Mouse (Mus musculus) neural tube, embryonic 14.5 days (tissue): ENCODE data around the gene Dus3l. TPM values are rescaled to one million over a fixed set of nuclear protein-coding genes. Genes with fewer than 3 reads are reported as not detected.

Experiments used
- ATAC-seq: fragments of 200-750 bp; cut with Nextera tagmentation; 2 replicates; pipeline ENCODE4 v1.8.0; 2017; ENCODE audit warnings: low read depth, mild to moderate bottlenecking, moderate TSS enrichment, moderate library complexity
- H3K27ac ChIP-seq: fragments of 300-500 bp; sonication (generic); 2 replicates; pipeline ENCODE4 v1.5.1; 2014; ENCODE audit warnings: low read depth, mild to moderate bottlenecking, control low read depth, low read length, moderate library complexity, mixed read lengths
- H3K27me3 ChIP-seq: fragments of 300-500 bp; sonication (generic); 2 replicates; pipeline ENCODE4 v1.6.1; 2014; ENCODE audit warnings: low read length; ENCODE audit not compliant: control insufficient read depth, insufficient read depth
- H3K36me3 ChIP-seq: fragments of 300-500 bp; sonication (generic); 2 replicates; pipeline ENCODE4 v1.6.1; 2014; ENCODE audit warnings: low read length, mixed read lengths; ENCODE audit not compliant: control insufficient read depth, insufficient read depth
- H3K4me1 ChIP-seq: fragments of 300-500 bp; sonication (generic); 2 replicates; pipeline ENCODE4 v1.6.1; 2014; ENCODE audit warnings: low read length; ENCODE audit not compliant: control insufficient read depth, insufficient read depth
- H3K4me2 ChIP-seq: fragments of 300-500 bp; sonication (generic); 2 replicates; pipeline ENCODE4 v1.6.1; 2014; ENCODE audit warnings: mild to moderate bottlenecking, low read depth, low read length, control low read depth
- H3K4me3 ChIP-seq: fragments of 300-500 bp; sonication (generic); 2 replicates; pipeline ENCODE4 v1.5.1; 2014; ENCODE audit warnings: low read depth, low read length, control low read depth, mixed read lengths
- H3K9ac ChIP-seq: fragments of 300-500 bp; sonication (generic); replicated peaks from 2 replicates; pipeline ENCODE4 v1.6.1; 2014; ENCODE audit warnings: low read depth, mild to moderate bottlenecking, control low read depth, low read length, mixed read lengths
- H3K9me3 ChIP-seq: fragments of 300-500 bp; sonication (generic); 2 replicates; pipeline ENCODE4 v1.6.1; 2016; ENCODE audit warnings: low read length; ENCODE audit not compliant: control insufficient read depth
- WGBS: fragments of 180-500 bp; shearing (Covaris S2); extraction: QIAGEN DNeasy Blood & Tissue Kit; methylation state at CpG from one replicate; pipeline ENCODE4 v1.1.7; 2014; 5-methylcytosine and 5-hydroxymethylcytosine counted together
- polyA plus RNA-seq: library from polyadenylated mRNA; unstranded; fragments of >200 nt; fragmentation: Nextera tagmentation; extraction: Ambion mirVana; gene quantifications from 2 replicates; pipeline ENCODE4 v1.2.1, GENCODE M21; 2014

Dus3l gene
- 79.0 and 81.0 TPM in 2 replicates for polyA plus RNA-seq

DNA sequence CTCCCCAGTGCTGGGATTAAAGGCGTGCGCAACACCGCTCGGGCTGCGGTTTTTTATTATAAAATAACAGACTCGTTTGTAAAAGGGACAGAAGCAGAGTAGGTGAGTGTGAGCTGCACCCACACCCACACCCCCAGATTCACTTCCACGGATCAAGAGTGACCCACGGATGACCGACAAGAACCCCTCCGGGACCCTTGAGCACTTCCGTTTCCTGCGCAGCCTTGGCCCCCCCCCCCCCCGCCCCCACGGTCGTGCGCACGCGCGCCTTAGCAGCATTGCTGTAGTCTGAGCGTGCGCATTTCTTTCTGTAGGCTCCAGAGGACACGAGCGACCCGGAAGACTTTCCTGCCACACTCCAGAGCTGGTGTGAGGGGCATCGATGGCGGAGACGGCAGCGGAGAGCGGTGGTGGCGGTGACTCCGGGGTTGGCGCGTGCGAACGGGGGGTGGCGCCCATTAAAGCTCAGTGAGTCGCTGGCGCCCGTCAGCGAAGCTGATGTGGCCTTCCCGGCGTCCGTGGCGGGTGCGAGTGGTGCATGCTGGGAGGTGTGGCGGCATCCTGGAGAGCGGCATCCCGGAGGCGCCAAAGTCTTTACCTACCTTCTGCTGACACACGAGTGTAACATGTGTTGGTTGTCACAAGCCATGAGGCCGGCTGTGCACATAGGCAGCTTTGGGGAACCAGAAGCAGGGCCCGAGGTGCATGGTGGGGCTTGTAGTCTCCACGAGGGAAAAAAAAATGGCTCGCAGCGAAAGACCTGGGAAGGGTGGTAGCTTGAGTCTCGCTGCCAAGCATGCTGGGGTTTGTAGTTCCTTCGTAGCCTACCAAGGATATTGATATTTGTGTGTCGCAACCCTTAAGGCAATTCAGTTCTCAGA, at the start of gene Dus3l:
Gene Dus3l (plus strand): TSS at position 284 of the 881 bp plus-strand sequence.
- peak within 1 kb of the TSS; percentile 67 for H3K4me2 ChIP-seq
- H3K4me3 ChIP-seq: peak within 1 kb of the TSS; percentile 55
- H3K36me3 ChIP-seq: peaks cover 26% of the 10 kb centered on the region
- H3K4me1 ChIP-seq: peaks cover 9% of the 10 kb centered on the region; the same call in 1 of the 2 replicates
- 2% methylated on average over 55 of the region's 58 CpGs for WGBS
- peak within 1 kb of the TSS; percentile 93 for H3K27ac ChIP-seq
- H3K9me3 ChIP-seq: no peaks in the 10 kb centered on the region
- peak within 1 kb of the TSS; percentile 57 for H3K9ac ChIP-seq
- peaks cover 2% of the 10 kb centered on the region for H3K27me3 ChIP-seq
- peak; percentile 83 for ATAC-seq

DNA sequence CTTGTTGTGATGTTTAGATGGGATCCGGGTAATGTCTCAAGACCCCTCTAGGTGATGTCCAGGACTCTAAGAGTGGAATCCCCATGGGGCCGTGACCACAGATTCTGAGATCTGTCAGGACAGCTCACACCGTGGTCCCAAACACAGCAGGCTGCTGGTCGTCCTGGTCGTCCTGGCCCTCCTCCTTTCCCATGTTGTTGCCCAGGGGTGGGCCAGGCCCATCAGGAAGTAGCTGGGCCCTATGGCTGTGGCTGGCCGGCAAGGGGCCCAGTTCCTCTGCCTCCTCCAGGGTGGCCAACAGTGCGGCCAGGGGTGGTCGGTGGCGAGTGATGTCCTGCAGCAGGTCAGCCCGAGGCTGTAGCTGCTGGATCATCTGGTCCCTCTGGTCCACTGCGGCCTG, 49.2 kb upstream of the Dus3l start:
- H3K4me3 ChIP-seq: peak overlapping the region; percentile 50; the same call in 1 of the 2 replicates
- WGBS: 67% methylated on average over 11 of the region's 11 CpGs
- H3K4me1 ChIP-seq: peaks cover 17% of the 10 kb centered on the region

DNA sequence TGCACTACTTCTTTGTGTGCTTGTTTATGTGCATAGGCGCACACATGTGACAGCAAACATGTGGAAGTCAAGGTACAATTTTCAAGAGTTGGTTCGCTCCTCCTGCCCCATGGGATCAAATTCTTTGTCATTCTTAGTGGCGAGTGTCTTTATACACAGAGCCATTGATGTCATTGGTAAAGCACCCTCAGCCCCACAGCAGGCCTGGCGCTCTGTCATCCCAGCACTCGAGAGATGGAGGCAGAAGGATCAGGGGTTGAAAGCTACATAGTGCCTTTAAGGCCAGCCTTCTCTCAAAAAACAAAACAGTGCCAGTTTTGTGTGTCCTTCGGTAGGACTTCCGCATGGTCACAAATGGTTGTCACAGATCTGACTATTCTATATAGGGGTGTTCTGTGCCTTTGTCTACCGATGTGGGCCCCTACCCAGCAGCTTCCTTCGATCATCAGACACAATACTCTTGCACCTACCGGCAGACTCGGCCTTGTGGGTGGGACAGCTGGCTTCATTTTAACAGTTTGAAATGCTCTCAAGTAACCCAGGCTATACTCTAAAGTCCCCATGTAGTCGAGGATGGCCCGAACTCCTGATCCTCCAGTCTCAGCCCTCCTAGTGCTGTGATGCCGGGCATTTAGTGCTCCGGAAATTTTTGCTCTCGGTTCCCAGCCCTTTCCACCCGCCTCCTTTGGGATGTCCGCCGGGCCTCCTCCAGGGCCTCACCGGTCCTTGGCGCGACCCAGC, 48.5 kb upstream of the Dus3l start:
- Histone ChIP-seq H3K4me1 (peaks cover 17% of the 10 kb centered on the region), H3K4me3 (peak overlapping the region; percentile 50), H3K9ac (peak overlapping the region; percentile 50), H3K36me3 (peaks cover 20% of the 10 kb centered on the region), H3K4me2 (peak overlapping the region; percentile 79), H3K27ac (peak overlapping the region; percentile 60), H3K9me3 (no peaks in the 10 kb centered on the region), H3K27me3 (no peaks in the 10 kb centered on the region)
- WGBS: 23% methylated on average over 20 of the region's 22 CpGs
- ATAC-seq: 0 out of 2 replicates have a peak, but pooled peaks have one; percentile 0

More for the DNA sequence above, 49.2 kb upstream of the Dus3l start:
- Histone ChIP-seq H3K27ac (no peak overlapping the region), H3K36me3 (peaks cover 25% of the 10 kb centered on the region), H3K27me3 (no peaks in the 10 kb centered on the region), H3K9me3 (no peaks in the 10 kb centered on the region), H3K4me2 (peak overlapping the region; percentile 79), H3K9ac (no peak overlapping the region)
- ATAC-seq: no peak

DNA sequence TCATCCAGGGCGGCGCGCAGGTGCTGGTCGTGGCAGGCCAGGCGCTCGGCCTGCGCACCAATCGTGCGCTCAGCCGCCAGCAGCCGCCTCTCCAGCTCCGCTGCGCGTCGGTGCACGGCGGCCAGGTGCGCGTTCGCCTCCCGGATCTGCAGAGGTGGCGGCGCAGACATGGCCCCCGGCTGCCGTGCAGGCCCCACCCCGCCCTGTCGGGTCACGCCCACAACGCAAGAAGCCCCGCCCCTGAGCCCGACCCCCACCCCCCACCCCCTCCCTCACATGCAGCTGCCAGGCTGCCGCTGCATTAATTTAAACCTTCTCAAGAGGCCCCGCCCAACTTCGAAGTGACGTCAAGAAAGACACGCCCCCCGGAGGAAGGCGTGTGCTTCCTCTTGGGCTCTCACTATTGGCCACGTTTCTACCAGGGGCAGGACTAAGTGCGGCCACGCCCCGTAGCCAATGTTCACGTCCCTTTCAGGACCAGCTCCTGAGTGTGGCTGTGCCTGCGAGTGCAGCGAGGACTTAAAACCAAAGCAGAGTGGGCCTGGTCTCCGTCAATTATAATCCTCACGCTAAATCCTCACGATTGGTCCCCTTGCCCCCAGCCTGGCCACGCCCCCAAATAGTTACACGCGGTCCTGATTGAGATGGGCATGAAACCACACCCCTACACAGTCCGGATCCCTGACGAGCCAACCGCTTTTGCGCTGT, 47.7 kb upstream of the Dus3l start:
- peaks cover 17% of the 10 kb centered on the region for H3K4me1 ChIP-seq
- H3K9me3 ChIP-seq: no peaks in the 10 kb centered on the region
- peaks cover 16% of the 10 kb centered on the region for H3K36me3 ChIP-seq
- peak overlapping the region; percentile 71 for H3K9ac ChIP-seq
- ATAC-seq: peak; percentile 92
- H3K27me3 ChIP-seq: no peaks in the 10 kb centered on the region
- H3K4me3 ChIP-seq: peak overlapping the region; percentile 50
- peak overlapping the region; percentile 79 for H3K4me2 ChIP-seq
- WGBS: under 1% methylated on average over 53 of the region's 55 CpGs
- H3K27ac ChIP-seq: peak overlapping the region; percentile 84

DNA sequence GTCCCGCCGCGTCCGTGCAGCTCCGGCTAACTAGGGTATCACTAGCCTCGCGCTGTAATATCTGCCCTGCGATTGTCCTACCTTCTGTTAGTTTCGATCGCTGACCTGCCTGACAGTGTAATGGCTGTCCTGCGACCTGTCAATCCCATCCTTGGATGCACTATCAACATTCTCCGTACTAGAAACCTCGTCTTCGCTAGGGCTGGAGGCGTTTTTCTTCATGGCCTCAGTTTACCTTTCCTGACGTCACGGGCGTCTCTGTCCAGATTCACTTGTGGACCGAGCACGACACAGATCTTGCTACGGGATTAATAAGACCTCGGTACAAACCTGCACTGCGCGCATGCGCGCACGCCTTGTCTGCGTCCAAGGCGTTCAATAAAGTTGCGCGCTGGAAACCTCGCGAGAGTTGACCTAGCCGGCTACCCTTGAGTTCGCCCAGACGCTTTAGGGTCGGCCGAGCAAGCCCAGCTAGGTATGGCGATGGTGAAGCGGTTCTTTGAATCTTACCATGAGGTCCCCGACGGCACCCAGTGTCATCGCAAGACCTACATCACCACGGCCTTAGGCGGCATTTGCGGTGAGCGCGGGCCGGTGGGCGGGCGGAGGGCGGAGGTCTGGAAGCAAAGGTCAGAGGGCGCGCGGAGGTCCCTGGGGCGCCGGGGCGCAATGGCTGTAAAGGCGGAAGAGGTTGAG, 47.0 kb upstream of the Dus3l start, which contains the start of the genes Ndufa11 and Vmac:
Gene Ndufa11 (plus strand): TSS at position 405 of the 696 bp plus-strand sequence.
Gene Vmac (minus strand): TSS at position 660 of the 696 bp plus-strand sequence.
- WGBS: under 1% methylated on average over 59 of the region's 59 CpGs
- peak; percentile 79 for ATAC-seq
- Histone ChIP-seq H3K9ac (peak within 1 kb of the TSS; percentile 71), H3K36me3 (peaks cover 14% of the 10 kb centered on the region), H3K27me3 (no peaks in the 10 kb centered on the region), H3K27ac (peak within 1 kb of the TSS; percentile 84), H3K9me3 (no peaks in the 10 kb centered on the region), H3K4me2 (peak within 1 kb of the TSS; percentile 79), H3K4me3 (peak within 1 kb of the TSS; percentile 50), H3K4me1 (peaks cover 17% of the 10 kb centered on the region)

DNA sequence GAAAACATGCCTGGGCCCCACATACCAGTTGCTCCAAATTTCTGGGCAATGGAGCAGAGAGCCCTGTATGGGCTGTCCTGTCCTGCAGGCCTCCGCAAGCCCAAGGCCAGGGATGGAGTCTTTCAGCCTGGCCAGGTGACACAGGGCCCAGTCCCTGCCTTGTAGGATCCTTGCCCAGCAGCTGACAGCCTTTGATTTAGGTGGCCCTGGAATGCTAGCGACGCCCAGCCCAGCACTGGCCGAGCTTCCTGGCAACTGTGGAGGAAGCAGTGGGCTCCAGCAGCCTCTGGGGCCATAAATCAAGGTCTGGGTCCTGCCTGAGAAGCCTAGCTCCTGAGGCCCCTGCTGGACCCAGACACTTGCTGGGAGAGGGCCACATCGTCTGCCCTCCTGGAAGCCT, 42.1 kb upstream of the Dus3l start:
- H3K4me2 ChIP-seq: no peak overlapping the region
- H3K27me3 ChIP-seq: no peaks in the 10 kb centered on the region
- ATAC-seq: no peak
- 44% methylated on average over 5 of the region's 5 CpGs for WGBS
- no peak overlapping the region for H3K27ac ChIP-seq
- H3K36me3 ChIP-seq: peaks cover 16% of the 10 kb centered on the region
- no peaks in the 10 kb centered on the region for H3K9me3 ChIP-seq
- H3K9ac ChIP-seq: 0 out of 2 replicates have a peak overlapping the region, but pooled peaks have one; percentile 8
- peaks cover 12% of the 10 kb centered on the region for H3K4me1 ChIP-seq
- H3K4me3 ChIP-seq: no peak overlapping the region

DNA sequence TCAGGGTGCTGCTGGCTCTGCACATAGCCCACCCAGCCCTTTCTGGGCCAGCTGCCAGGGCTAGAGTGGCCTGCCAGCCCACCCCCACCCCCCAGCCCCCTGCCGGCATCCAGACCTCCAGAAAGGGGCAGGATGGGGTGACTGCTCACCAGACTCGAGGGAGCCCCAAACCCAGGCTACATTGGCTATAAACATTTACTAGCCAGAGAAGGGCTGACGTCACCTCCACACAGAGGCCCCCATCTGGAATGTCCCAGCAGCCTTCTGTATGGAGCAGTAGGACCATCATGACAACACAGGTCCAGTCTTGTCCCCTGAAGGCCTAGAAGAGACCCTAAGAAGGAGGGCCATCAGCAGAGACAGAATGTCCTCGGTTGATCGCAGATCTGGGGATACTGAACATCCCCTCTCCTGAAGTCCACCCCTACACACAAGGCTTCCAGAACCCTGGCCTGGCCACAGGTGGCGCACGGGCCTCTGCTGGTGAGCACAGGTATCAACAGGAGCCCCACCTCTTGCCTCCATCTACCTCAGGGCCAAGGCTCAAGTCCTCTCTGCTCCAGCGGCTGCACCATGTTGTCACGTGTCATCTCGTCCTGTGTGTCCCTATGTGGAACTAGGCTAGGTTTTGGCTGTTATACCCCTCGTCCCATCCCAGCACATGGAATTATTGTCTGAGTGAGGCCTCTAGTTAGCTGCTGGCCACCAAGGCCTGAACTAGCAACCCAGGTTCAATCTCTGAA, 41.0 kb upstream of the Dus3l start:
- Histone ChIP-seq H3K9ac (no peak overlapping the region), H3K9me3 (no peaks in the 10 kb centered on the region), H3K36me3 (peaks cover 16% of the 10 kb centered on the region), H3K27ac (no peak overlapping the region), H3K4me3 (no peak overlapping the region), H3K4me2 (no peak overlapping the region), H3K4me1 (peaks cover 8% of the 10 kb centered on the region), H3K27me3 (no peaks in the 10 kb centered on the region)
- ATAC-seq: no peak
- WGBS: 87% methylated on average over 11 of the region's 11 CpGs
